Mouse (Mus musculus) bone marrow, adult 2 months (tissue): ENCODE results near the gene Mkrn2os.

Experiments
- CTCF ChIP-seq: fragments of 200-500 bp; IDR thresholded peaks from 2 replicates; pipeline ENCODE4 v1.5.1; 2011; ENCODE audit warnings: low read length, control low read depth; ENCODE audit not compliant: control insufficient read depth, insufficient read depth
- POLR2A ChIP-seq: fragments of 200-500 bp; IDR thresholded peaks from 2 replicates; pipeline ENCODE4 v1.6.1; 2011; ENCODE audit warnings: low read depth, mild to moderate bottlenecking, control low read depth, low read length, borderline replicate concordance; ENCODE audit not compliant: control insufficient read depth

DNA sequence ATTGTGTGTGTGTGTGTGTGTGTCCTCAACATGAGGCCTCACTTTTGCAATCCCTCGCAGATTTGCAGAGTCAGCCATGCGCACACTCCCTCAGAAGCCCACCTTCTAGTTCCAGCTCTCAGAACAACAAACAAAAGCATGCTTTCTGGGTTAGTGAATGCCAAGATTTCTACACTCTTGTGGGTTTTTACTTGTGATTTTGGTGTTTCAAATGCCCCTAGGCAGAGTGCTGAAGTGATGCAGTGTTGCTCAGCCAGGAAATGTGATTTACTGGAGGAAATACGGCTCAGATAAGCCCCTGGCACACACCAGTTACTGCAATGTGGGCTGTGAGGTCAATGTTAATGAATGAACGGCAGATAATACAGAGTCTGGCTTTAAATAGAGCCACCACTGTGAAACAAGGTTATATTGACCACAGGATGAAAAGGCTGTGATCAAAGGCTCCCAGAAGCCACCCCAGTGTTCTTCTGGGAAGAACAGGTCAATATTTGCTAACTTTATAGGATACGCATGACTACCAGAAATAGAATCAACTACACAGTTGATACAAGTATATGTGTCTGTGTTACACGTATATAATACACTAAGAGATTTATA lies 50.6 kb downstream of the Mkrn2os start:
- TF ChIP-seq POLR2A, result no peak
- TF ChIP-seq CTCF, result no peak
